Mouse (Mus musculus): ENCODE measurements at regions not wholly inside any gene's neighbourhood (a gene's known extent, or its start where the extent isn't known, plus 50 kb on each side); places are given as distances from the start of the nearest gene placed in this dataset.
"Not testable (repeated sequence)": the region's sequence is repeated elsewhere in the genome, so short reads cannot be mapped to it uniquely, and the experiment has no call there.

DNA sequence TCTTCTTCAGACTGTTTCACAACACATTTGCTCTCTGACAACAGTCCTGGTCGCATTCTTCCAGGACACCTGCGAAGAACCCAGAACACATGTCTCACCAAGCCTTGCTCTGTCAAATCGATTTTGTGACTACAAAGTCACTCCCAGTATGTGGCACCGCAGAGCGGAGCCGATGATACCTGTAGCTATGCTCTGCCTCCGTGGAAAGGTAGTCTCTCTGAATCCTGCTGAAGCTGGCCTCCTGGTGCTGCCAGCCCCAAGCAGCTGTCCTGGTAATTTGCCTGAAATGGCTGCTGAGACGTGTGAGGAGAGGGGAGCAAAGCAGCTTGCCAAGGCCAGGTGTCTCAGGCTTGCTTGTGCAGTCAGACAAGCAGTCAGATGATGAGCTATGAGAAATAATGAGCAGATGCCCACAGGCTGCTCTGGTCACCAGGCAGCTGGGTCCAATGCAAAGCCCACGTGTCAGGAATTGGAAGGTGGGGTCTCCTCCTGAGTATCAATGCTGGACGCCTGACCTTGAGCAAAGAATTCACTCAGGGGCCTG lies 100.4 kb upstream of the Nmnat3 start:
- H3K4me3 ChIP-seq = no peak overlapping the region
- no peak overlapping the region for H3K27ac ChIP-seq (replicated peaks)
- WGBS = 81% methylated on average over 10 of the region's 10 CpGs
- H3K36me3 ChIP-seq = no peaks in the 10 kb centered on the region
- no peaks in the 10 kb centered on the region for H3K4me1 ChIP-seq
- H3K9me3 ChIP-seq (replicated peaks) = no peaks in the 10 kb centered on the region
- DNase-seq (ENCODE audit: low spot score) = no peak
- no peaks in the 10 kb centered on the region for H3K27me3 ChIP-seq (ENCODE audit: low read depth, poor library complexity, severe bottlenecking)

DNA sequence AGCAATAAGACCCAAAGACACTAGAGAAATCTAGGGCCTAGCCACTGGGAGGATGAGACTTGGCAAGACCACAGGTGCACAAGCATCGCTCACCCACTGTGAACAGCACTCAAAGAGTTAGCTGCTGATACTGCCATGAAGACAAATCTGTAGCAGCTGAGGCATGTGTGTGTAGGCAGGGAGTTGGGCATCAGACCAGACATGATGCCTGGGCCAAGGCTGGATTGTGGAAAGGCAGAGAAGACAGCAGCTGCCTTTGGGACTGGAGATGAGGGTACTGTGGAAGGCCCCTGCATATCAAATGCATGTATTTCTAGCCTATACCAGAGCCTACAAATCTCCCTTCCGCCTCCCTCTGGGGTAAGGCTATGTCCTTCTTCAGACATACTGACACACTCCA lies 92.9 kb upstream of the Nmnat3 start:
- WGBS = 94% methylated on average over 2 of the region's 2 CpGs
- no peak for DNase-seq (ENCODE audit: low spot score)
- Histone ChIP-seq H3K4me3 (no peak overlapping the region), H3K9me3 (replicated peaks) (no peaks in the 10 kb centered on the region), H3K27me3 (ENCODE audit: low read depth, poor library complexity, severe bottlenecking) (no peaks in the 10 kb centered on the region), H3K4me1 (no peaks in the 10 kb centered on the region), H3K27ac (replicated peaks) (no peak overlapping the region), H3K36me3 (no peaks in the 10 kb centered on the region)

DNA sequence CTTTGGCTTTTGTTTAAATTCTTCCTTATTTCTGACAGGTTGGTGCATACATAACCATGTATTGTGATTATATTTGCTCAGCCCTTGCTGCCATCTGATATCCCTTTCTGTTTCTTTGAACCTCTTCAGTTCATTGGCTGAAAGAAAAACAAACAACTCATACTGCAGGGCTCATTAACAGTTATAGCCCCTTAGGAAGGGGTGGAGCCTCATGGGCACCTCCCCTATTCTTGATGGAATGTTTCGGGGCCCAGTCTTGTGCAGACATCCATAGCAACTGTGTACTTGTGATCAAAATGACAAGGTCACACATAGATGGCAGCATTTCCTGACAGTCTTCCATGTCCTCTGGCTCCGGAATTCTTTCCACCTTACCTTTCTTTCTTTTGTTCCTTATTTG lies 68.4 kb upstream of the Nmnat3 start:
- Histone ChIP-seq H3K27ac (replicated peaks) (no peak overlapping the region), H3K36me3 (no peaks in the 10 kb centered on the region), H3K4me1 (no peaks in the 10 kb centered on the region), H3K9me3 (replicated peaks) (no peaks in the 10 kb centered on the region), H3K27me3 (ENCODE audit: low read depth, poor library complexity, severe bottlenecking) (no peaks in the 10 kb centered on the region), H3K4me3 (no peak overlapping the region)
- 80% methylated on average over 2 of the region's 2 CpGs for WGBS
- no peak for DNase-seq (ENCODE audit: low spot score)

DNA sequence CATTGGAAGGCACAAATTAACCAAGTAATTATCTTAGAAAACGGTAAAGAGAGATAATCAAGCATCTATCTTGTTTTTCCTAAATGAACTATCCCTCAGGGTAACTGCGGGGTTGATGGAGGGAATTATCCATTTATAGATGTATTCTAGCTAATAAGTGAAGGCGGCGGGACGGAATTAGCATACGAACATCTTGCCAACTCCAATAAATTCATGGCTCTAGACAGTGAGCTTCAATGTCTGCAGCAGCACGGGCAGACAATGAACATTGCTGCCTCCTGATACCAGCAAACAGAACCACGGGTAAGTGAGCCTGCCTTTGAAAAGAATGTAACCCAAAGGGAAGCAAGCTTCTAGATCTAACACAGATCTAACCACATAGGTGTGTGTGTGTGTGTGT lies 66.9 kb upstream of the Nmnat3 start:
- 87% methylated on average over 8 of the region's 8 CpGs for WGBS

DNA sequence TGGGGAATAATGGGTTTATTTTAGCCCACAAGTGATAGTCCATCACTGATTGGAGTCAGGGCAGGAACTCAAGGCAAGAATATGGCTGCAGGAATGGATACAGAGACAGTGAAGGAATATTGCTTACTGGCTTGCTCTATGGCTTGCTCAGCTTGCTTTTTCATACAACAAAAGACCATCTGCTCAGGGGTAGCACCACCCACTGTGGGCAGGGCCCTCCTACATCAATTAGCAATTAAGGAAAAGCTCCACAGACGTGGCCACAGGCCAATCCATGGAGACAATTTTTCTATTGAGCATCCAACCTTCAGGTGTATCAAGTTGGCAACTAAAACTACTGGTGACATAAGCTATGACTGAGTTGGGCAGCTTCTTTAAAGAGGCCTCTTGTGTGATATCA lies 65.5 kb upstream of the Nmnat3 start:
- H3K4me3 ChIP-seq = no peak overlapping the region
- DNase-seq (ENCODE audit: low spot score) = no peak
- H3K27me3 ChIP-seq (ENCODE audit: low read depth, poor library complexity, severe bottlenecking) = no peaks in the 10 kb centered on the region
- H3K9me3 ChIP-seq (replicated peaks) = no peaks in the 10 kb centered on the region
- no peaks in the 10 kb centered on the region for H3K36me3 ChIP-seq
- H3K27ac ChIP-seq (replicated peaks) = no peak overlapping the region
- 20% methylated on average over 1 of the region's 1 CpGs for WGBS
- no peaks in the 10 kb centered on the region for H3K4me1 ChIP-seq

More for the DNA sequence above, 66.9 kb upstream of the Nmnat3 start:
- no peaks in the 10 kb centered on the region for H3K4me1 ChIP-seq
- no peak overlapping the region for H3K4me3 ChIP-seq
- no peak overlapping the region for H3K27ac ChIP-seq (replicated peaks)
- H3K27me3 ChIP-seq (ENCODE audit: low read depth, poor library complexity, severe bottlenecking) = no peaks in the 10 kb centered on the region
- H3K36me3 ChIP-seq = no peaks in the 10 kb centered on the region
- no peak for DNase-seq (ENCODE audit: low spot score)
- no peaks in the 10 kb centered on the region for H3K9me3 ChIP-seq (replicated peaks)

DNA sequence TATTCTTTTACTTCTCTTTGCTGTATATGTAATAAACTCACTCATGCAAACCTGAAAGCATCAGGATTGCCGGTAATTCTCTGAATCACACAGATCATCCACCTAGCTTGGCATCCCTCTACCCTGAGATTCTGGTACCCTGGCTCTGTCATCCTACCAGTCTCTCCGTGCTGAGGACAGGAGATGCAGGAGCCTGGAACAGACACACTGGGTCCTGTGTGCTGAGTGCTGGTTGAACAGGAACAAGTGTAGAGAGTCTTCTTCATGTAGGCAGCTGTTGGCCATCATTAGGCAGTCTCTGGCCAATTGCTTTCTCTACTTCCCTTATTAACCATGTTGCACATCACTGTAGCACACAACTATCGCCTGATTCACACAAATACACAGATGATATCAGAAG lies 59.0 kb upstream of the Nmnat3 start:
- Histone ChIP-seq H3K27me3 (ENCODE audit: low read depth, poor library complexity, severe bottlenecking) (no peaks in the 10 kb centered on the region), H3K4me3 (no peak overlapping the region), H3K9me3 (replicated peaks) (no peaks in the 10 kb centered on the region), H3K4me1 (no peaks in the 10 kb centered on the region), H3K36me3 (no peaks in the 10 kb centered on the region), H3K27ac (replicated peaks) (no peak overlapping the region)
- WGBS = 85% methylated on average over 3 of the region's 3 CpGs
- DNase-seq (ENCODE audit: low spot score) = no peak

DNA sequence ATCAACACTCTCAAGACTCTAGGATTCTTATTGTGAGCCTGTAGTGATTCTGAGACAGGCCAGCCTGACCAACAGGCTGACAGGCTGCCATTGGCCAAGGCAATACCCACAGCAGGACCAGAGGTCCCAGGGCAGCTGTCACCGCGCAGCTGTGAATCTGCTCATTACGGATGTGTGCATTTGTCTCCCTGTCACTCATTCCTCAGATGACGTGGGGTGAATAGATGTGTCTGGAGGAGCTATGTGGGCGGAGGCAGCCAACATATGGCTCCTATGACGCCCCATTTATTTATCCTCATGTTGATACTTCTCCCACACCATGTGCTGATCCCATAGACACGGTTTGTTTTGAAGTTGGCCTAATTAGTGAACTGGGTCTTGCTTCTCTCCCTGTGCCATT lies 58.3 kb upstream of the Nmnat3 start:
- WGBS = 84% methylated on average over 7 of the region's 7 CpGs
- no peak overlapping the region for H3K4me3 ChIP-seq
- no peak for DNase-seq (ENCODE audit: low spot score)
- no peaks in the 10 kb centered on the region for H3K36me3 ChIP-seq
- no peaks in the 10 kb centered on the region for H3K4me1 ChIP-seq
- H3K27ac ChIP-seq (replicated peaks) = no peak overlapping the region
- no peaks in the 10 kb centered on the region for H3K9me3 ChIP-seq (replicated peaks)
- no peaks in the 10 kb centered on the region for H3K27me3 ChIP-seq (ENCODE audit: low read depth, poor library complexity, severe bottlenecking)

DNA sequence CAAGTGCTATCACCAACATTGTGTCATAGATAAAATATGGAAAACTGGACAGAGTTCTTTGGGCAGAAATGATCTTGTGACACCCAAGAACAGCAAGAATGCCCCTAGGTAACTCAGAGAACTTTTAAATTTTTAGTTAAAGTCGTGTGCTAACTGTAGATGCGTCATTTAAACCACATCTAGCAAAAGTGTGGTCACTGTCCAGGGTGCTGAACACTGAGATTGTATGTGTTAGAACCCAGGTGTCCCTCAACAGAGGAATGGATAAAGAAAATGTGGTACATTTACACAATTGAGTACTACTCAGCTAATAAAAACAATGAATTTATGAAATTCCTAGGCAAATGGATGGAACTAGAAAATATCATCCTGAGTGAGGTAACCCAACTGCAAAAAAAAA lies 52.5 kb upstream of the Nmnat3 start:
- H3K27ac ChIP-seq (replicated peaks); DNase-seq (ENCODE audit: low spot score): not testable (repeated sequence)
- 49% methylated on average over 2 of the region's 2 CpGs for WGBS

More for the DNA sequence above, 52.5 kb upstream of the Nmnat3 start:
- H3K36me3 ChIP-seq; H3K4me1 ChIP-seq; H3K4me3 ChIP-seq; H3K9me3 ChIP-seq (replicated peaks); H3K27me3 ChIP-seq (ENCODE audit: low read depth, poor library complexity, severe bottlenecking): not testable (repeated sequence)
